Mouse (Mus musculus): Measurements from ENCODE around the gene Btbd35f10.
"Not testable (repeated sequence)": the region's sequence is repeated elsewhere in the genome, so short reads cannot be mapped to it uniquely, and the experiment has no call there.

Btbd35f10 gene

DNA sequence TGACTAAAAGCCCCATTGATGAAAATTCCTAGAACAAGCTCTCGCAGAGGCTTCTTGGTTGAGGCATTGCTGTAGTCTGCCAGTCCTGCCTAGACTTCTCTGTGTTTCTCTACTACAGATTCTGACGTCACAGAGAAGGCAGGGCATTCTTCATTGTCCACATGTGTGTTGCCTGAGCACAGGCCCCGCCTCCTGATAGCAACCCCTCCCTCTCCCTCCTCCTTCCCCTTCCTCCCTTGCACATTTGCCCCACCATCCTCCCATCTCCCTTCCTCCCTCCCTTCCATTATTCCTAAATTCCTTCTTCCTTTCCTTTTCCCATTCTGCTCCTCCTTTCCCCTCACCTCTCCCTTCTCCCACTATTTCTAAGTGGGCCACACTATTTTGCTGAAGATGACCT, at the start of gene Btbd35f10:
TSS of gene Btbd35f10 (minus strand) at position 101 of the 400 bp plus-strand sequence.
- not testable (repeated sequence) for DNase-seq

All from layer of hippocampus, adult 9-11 months (tissue).